Mouse (Mus musculus) forebrain, postnatal 0 days (tissue): Measurements from ENCODE around the gene Umad1. TPM values are rescaled to one million over a fixed set of nuclear protein-coding genes. Genes with fewer than 3 reads are reported as not detected.

Source experiments
- ATAC-seq: fragments of 200-750 bp; cut with Nextera tagmentation; 2 replicates; pipeline ENCODE4 v1.8.0; 2017; ENCODE audit warnings: mild to moderate bottlenecking, moderate library complexity
- DNase-seq: peaks from one replicate; pipeline ENCODE4 v3.0.0-alpha.2; 2015
- H3K27ac ChIP-seq: fragments of 300-500 bp; sonication (generic); 2 replicates; pipeline ENCODE4 v1.5.1; 2014; ENCODE audit warnings: low read depth, mild to moderate bottlenecking, antibody characterized with exemption, low read length, moderate library complexity, mixed read lengths
- H3K27me3 ChIP-seq: fragments of 300-500 bp; sonication (generic); 2 replicates; pipeline ENCODE4 v1.6.1; 2014; ENCODE audit warnings: mild to moderate bottlenecking, low read length, mixed read lengths; ENCODE audit not compliant: insufficient read depth
- H3K36me3 ChIP-seq: fragments of 300-500 bp; sonication (generic); 2 replicates; pipeline ENCODE4 v1.6.1; 2014; ENCODE audit warnings: mild to moderate bottlenecking, moderate library complexity; ENCODE audit not compliant: insufficient read depth
- H3K4me1 ChIP-seq: fragments of 300-500 bp; sonication (generic); 2 replicates; pipeline ENCODE4 v1.6.1; 2014; ENCODE audit warnings: antibody characterized with exemption; ENCODE audit not compliant: insufficient read depth
- H3K4me2 ChIP-seq: fragments of 300-500 bp; sonication (generic); 2 replicates; pipeline ENCODE4 v1.6.1; 2014; ENCODE audit warnings: low read depth, mild to moderate bottlenecking, moderate library complexity
- H3K4me3 ChIP-seq: fragments of 300-500 bp; sonication (generic); 2 replicates; pipeline ENCODE4 v1.5.1; 2014; ENCODE audit warnings: low read depth, low read length, mixed read lengths
- H3K9ac ChIP-seq: fragments of 300-500 bp; sonication (generic); 2 replicates; pipeline ENCODE4 v1.6.1; 2014; ENCODE audit warnings: mild to moderate bottlenecking
- H3K9me3 ChIP-seq: fragments of 300-500 bp; sonication (generic); 2 replicates; pipeline ENCODE4 v1.6.1; 2016; ENCODE audit warnings: low read length
- CTCF ChIP-seq: sonication (generic); IDR thresholded peaks from 2 replicates; pipeline ENCODE4 v1.5.1; 2016; ENCODE audit warnings: antibody characterized with exemption, control low read depth, low read depth
- WGBS: fragments of 180-500 bp; shearing (Covaris S2); extraction: QIAGEN DNeasy Blood & Tissue Kit; methylation state at CpG from one replicate; pipeline ENCODE4 v1.1.7; 2014; 5-methylcytosine and 5-hydroxymethylcytosine counted together
- polyA plus RNA-seq: library from polyadenylated mRNA; unstranded; fragments of >200 nt; fragmentation: Nextera tagmentation; extraction: Ambion mirVana; gene quantifications from 2 replicates; pipeline ENCODE4 v1.2.1, GENCODE M21; 2015
- total RNA-seq: library from RNA; depleted of rRNA; stranded (reverse); fragments of >200 nt; gene quantifications from 2 replicates; pipeline ENCODE4 v1.2.3, GENCODE M21; 2014

Umad1 gene
- total and polyA plus RNA-seq, 2 experiments from 2014 or later, result 24.4 to 50.5 TPM

DNA sequence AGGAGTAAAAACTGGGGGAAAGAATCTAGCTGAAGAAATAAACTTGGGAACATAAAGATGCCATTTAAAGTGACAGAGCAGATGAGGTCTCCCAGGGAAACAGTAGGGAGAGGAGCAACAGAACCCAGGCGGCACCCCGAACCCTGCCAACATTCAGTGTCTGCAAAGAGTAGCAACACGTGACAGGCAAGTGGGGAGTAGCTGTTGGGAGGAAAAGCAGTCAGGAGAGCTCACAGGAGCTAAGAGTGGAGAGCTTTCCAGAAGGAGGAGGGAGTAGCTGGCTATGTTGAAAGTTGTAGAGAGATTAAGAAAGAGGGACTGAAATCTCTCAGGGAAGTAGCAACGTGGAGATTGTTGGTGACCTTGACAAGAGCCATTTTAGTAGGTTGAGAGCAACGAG is 214.4 kb downstream of the Umad1 start:
- no peaks in the 10 kb centered on the region for H3K36me3 ChIP-seq
- peak; percentile 51 for DNase-seq

DNA sequence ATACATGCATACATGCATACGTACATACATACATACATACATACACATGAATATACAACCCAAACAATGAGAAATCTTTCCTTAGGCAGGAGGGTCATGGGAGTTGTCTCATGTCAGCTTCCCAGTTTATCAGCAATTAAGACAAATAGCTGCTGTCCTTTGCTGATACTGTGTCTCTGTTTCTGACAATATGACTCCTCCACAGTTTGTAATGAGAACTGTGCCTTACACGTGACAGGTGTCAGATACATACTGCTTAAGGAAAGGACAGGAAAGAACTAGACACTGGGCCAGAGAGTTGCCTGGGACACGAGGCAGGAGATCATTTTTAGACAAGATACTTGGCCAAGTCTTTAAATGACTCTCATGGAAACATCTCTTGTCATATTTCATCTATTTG is 215.2 kb downstream of the Umad1 start:
- Histone ChIP-seq H3K27ac (no peak overlapping the region), H3K27me3 (no peaks in the 10 kb centered on the region), H3K4me1 (no peaks in the 10 kb centered on the region), H3K4me3 (no peak overlapping the region), H3K9ac (no peak overlapping the region), H3K36me3 (no peaks in the 10 kb centered on the region), H3K9me3 (no peaks in the 10 kb centered on the region), H3K4me2 (no peak overlapping the region)
- 75% methylated on average over 3 of the region's 3 CpGs for WGBS
- DNase-seq (no peak), ATAC-seq (no peak)
- no peak for TF ChIP-seq CTCF

More for the DNA sequence above, 214.4 kb downstream of the Umad1 start:
- no peak for TF ChIP-seq CTCF
- no peak overlapping the region for H3K4me3 ChIP-seq
- peak; percentile 82 for ATAC-seq
- H3K4me2 ChIP-seq, result no peak overlapping the region
- H3K9me3 ChIP-seq, result no peaks in the 10 kb centered on the region
- H3K9ac ChIP-seq, result no peak overlapping the region
- no peak overlapping the region for H3K27ac ChIP-seq
- 50% methylated on average over 5 of the region's 5 CpGs for WGBS
- no peaks in the 10 kb centered on the region for H3K4me1 ChIP-seq
- H3K27me3 ChIP-seq, result no peaks in the 10 kb centered on the region

DNA sequence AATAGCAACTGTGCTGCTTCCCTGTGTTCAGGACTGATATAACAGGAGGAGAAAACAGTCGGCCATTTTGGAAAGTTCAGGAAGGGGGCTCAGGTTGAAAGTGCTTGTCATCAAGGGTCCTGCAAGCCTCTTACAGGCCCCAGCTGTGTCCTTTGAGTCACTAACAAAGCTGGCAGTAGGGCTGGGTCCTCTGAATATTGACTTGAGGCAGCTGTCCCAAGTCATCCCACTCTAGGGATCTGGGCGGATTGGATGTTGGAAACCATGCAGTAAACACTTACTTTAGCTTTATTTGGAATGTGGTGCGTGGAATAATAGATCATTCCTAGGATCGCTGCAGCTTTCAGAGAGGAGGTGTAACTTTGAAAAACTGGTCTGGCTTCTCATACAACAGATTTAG is 215.7 kb downstream of the Umad1 start:
- 90% methylated on average over 4 of the region's 4 CpGs for WGBS
- no peak overlapping the region for H3K27ac ChIP-seq
- H3K9me3 ChIP-seq, result no peaks in the 10 kb centered on the region
- no peaks in the 10 kb centered on the region for H3K36me3 ChIP-seq
- H3K27me3 ChIP-seq, result no peaks in the 10 kb centered on the region
- H3K4me2 ChIP-seq, result no peak overlapping the region
- no peak overlapping the region for H3K9ac ChIP-seq
- H3K4me3 ChIP-seq, result no peak overlapping the region
- no peaks in the 10 kb centered on the region for H3K4me1 ChIP-seq
- DNase-seq (no peak), ATAC-seq (no peak)
- no peak for TF ChIP-seq CTCF

DNA sequence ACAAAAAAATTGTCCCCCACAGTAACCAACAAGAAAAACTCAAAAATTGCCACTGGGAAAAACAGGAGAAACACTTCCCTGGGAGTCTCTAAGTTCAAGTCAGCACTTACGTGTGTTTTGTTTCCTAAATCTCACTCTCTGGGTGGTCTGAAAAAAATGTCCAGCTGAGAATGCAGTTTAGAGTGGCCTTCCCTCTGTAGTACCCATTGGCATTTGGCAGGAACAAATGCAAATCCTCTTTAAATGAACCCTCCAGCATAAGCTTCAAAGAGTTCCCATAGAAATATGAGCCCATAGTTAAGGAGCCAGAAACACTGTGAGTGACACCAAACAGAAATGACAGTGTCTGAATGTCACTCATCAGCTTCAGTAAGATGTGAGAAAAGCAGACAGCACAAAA is 220.1 kb downstream of the Umad1 start:
- H3K27me3 ChIP-seq, result no peaks in the 10 kb centered on the region
- H3K27ac ChIP-seq, result no peak overlapping the region
- ATAC-seq (no peak), DNase-seq (no peak)
- WGBS, result 29% methylated on average over 1 of the region's 1 CpGs
- H3K4me2 ChIP-seq, result no peak overlapping the region
- H3K36me3 ChIP-seq, result no peaks in the 10 kb centered on the region
- H3K9ac ChIP-seq, result no peak overlapping the region
- TF ChIP-seq CTCF, result no peak
- no peaks in the 10 kb centered on the region for H3K4me1 ChIP-seq
- H3K9me3 ChIP-seq, result no peaks in the 10 kb centered on the region
- H3K4me3 ChIP-seq, result no peak overlapping the region

DNA sequence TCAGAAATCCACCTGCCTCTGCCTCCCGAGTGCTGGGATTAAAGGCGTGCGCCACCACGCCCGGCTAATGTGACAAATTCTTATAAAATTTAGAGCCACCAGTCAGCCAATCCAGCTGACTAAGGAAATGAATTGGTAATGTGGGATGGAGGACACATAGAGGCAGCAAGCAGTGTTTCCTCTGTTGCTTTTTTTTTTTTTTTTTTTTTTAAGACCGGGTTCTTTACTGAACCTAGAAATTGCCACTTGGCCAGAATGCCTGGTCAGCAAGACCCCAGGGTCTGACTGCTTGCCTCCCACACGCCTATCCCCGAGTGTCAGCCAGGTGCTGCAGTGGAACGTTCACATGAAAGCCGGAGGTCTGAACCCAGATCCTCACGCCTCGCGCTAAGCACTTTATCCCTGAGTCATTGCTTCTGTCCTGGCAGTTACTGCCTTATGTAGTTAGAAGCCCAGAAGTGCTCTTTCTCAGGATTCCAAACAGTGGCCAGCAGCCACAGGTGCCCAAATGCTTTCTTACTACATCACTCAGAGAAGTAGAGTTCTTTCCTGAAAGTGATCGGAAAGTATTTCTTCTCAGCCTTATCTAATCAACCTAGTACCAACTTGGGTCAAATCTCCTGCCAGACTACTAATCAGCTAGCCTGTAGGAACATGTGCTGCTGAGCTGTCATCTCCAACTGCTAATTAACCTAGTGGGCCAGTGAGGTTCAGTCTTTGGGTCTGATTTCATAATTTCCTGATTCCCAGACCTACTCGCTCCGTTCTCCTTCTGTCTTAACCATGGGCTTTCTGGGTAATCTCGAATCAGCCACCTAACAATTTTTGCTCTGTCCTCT is 225.6 kb downstream of the Umad1 start:
- H3K36me3 ChIP-seq, result no peaks in the 10 kb centered on the region
- TF ChIP-seq CTCF, result no peak
- no peak overlapping the region for H3K4me3 ChIP-seq
- H3K27ac ChIP-seq, result no peak overlapping the region
- no peaks in the 10 kb centered on the region for H3K9me3 ChIP-seq
- no peaks in the 10 kb centered on the region for H3K27me3 ChIP-seq
- no peak overlapping the region for H3K9ac ChIP-seq
- 94% methylated on average over 17 of the region's 17 CpGs for WGBS
- no peaks in the 10 kb centered on the region for H3K4me1 ChIP-seq
- H3K4me2 ChIP-seq, result no peak overlapping the region
- ATAC-seq (no peak), DNase-seq (no peak)

DNA sequence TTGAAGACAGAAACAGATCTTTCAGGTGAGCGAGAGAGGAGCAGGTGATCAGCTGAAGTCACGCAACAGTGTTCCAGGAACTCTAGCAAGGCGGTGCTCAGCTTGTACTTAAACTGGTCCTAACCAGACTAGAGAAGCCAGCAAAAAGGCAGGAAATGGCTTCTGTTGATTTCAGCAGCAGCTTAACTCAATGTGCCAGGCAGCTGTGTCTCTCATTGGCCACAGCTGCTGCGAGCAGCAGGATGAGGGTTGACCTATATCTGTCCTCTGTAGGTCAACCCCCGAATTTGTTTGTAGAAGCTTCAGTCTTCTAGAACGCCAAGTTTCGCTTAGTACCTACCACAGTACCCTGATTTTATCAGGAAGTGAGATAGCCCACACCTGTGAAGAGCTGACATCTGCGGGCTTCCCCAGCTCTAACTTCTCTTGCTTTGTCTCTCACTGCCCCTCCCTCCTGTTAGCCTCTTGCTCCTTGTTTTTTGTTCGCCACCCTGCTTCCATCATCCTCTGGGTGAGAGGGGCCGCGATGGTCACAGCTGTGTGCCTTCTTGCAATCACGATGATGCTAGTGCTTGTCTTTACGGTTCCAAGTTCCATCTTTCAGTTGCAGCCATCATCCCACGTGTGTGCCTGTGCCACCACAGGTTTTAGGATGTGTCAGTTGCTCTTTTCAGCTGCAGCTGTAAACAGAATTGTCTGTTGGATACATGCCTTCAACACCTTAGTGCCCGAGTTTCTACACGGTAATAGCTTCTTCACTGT is 226.5 kb downstream of the Umad1 start:
- ATAC-seq, result no peak
- Histone ChIP-seq H3K4me3 (no peak overlapping the region), H3K4me2 (no peak overlapping the region), H3K9me3 (no peaks in the 10 kb centered on the region), H3K27ac (no peak overlapping the region), H3K27me3 (no peaks in the 10 kb centered on the region), H3K4me1 (no peaks in the 10 kb centered on the region), H3K9ac (no peak overlapping the region), H3K36me3 (no peaks in the 10 kb centered on the region)
- no peak for TF ChIP-seq CTCF
- WGBS, result 92% methylated on average over 16 of the region's 16 CpGs
- no peak for DNase-seq
